Mouse (Mus musculus) adrenal gland, postnatal 10 days (tissue): ENCODE data around the gene Agap3. TPM values are rescaled to one million over a fixed set of nuclear protein-coding genes. Genes with fewer than 3 reads are reported as not detected.

Source experiments
- DNase-seq: peaks from one replicate; pipeline ENCODE4 v3.0.0; 2021; ENCODE audit warnings: mixed read lengths
- total RNA-seq, 2 experiments: library from RNA; stranded (reverse); gene quantifications; 2 replicates each; pipeline ENCODE4 v1.2.3; 2021

Gene Agap3
- total RNA-seq, 2 experiments from 2014 or later: 67.6 to 72.2 TPM

GRCm38 (mm10) chr5:24523806-24524205, 71.8 kb downstream of the Agap3 start:
- DNase-seq: no peak

GRCm38 (mm10) chr5:24524522-24524921, 72.5 kb downstream of the Agap3 start:
- DNase-seq: no peak

- no peak for DNase-seq
Measured at GRCm38 (mm10) chr5:24525360-24526189, 73.6 kb downstream of the Agap3 start.

- no peak for DNase-seq
Measured at GRCm38 (mm10) chr5:24526190-24526888, 74.4 kb downstream of the Agap3 start.

GRCm38 (mm10) chr5:24526889-24527230, 74.9 kb downstream of the Agap3 start, which contains the start of gene Gbx1:
Gene Gbx1 (minus strand): TSS chr5:24527202.
- peak; percentile 53 for DNase-seq

- no peak for DNase-seq
Measured at GRCm38 (mm10) chr5:24527780-24528179, 75.8 kb downstream of the Agap3 start.

- peak; percentile 95 for DNase-seq
Measured at GRCm38 (mm10) chr5:24530042-24530689, 78.2 kb downstream of the Agap3 start.

- no peak for DNase-seq
Measured at GRCm38 (mm10) chr5:24533391-24533790, 81.4 kb downstream of the Agap3 start.

GRCm38 (mm10) chr5:24534292-24534691, 82.3 kb downstream of the Agap3 start:
- DNase-seq: no peak

- DNase-seq: peak; percentile 34
Measured at GRCm38 (mm10) chr5:24535731-24536130, 83.8 kb downstream of the Agap3 start.

- peak; percentile 54 for DNase-seq
Measured at GRCm38 (mm10) chr5:24536511-24536910, 84.5 kb downstream of the Agap3 start.

GRCm38 (mm10) chr5:24537618-24538017, 85.6 kb downstream of the Agap3 start:
- DNase-seq: no peak

- no peak for DNase-seq
Measured at GRCm38 (mm10) chr5:24539571-24540296, 87.8 kb downstream of the Agap3 start.

- DNase-seq: peak; percentile 71
Measured at GRCm38 (mm10) chr5:24540387-24541143, 88.6 kb downstream of the Agap3 start, which contains the start of gene Asb10. Gene Asb10 (minus strand): TSS chr5:24540978.

GRCm38 (mm10) chr5:24541144-24541569, 89.2 kb downstream of the Agap3 start:
- DNase-seq: no peak

GRCm38 (mm10) chr5:24542643-24543042, 90.7 kb downstream of the Agap3 start:
- DNase-seq: no peak

- DNase-seq: peak; percentile 46
Measured at GRCm38 (mm10) chr5:24550598-24551316, 98.8 kb downstream of the Agap3 start.

- no peak for DNase-seq
Measured at GRCm38 (mm10) chr5:24551317-24551688, 99.3 kb downstream of the Agap3 start.
